Mouse (Mus musculus) cerebellum, adult 18-20 months (tissue): ENCODE measurements around the gene Alyref.

ENCODE experiments used
- DNase-seq, 2 experiments: peaks; one replicate each; pipeline ENCODE4 v3.0.0; 2021

Gene Alyref

DNA sequence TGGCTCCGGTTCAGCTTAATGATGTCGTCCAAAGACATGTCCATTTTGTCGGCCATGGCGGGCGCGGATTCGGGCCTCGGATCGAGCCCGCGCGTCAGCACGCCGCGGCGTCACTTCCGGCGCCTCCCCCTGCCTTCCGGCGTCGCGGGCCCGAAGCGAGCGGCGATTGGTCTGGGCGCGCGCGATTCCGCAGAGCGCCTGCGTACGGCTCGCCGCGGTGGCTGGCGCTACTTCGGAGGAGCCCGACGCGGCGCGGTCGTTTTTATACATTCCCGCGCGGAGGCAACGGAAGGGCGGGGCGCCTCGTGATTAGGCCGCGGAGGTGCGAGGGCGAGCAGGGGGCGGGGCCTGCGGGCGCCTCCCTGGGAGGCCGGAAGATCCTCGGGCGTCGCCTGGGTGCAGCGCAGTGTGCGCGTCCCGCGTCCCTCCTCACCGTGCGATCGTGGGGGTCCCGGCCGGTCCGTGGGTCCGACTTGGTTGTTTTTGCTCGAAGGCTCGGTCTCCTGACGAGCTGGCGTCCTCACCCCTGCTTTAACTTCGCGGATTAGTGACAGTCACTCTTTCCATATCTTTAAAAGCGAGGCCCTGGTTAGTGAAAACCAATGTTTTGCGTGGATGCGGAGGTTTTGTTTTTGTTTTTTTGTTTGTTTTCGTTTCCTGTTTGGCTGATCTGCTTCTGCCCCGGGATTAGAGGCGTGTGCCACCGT lies at the start of gene Alyref, which contains the start of gene Anapc11:
TSS of gene Alyref (minus strand) at position 83 of the 707 bp plus-strand sequence.
TSS of gene Anapc11 (plus strand) at position 139 of the 707 bp plus-strand sequence.
- peak; percentile 92 to 97 for DNase-seq

DNA sequence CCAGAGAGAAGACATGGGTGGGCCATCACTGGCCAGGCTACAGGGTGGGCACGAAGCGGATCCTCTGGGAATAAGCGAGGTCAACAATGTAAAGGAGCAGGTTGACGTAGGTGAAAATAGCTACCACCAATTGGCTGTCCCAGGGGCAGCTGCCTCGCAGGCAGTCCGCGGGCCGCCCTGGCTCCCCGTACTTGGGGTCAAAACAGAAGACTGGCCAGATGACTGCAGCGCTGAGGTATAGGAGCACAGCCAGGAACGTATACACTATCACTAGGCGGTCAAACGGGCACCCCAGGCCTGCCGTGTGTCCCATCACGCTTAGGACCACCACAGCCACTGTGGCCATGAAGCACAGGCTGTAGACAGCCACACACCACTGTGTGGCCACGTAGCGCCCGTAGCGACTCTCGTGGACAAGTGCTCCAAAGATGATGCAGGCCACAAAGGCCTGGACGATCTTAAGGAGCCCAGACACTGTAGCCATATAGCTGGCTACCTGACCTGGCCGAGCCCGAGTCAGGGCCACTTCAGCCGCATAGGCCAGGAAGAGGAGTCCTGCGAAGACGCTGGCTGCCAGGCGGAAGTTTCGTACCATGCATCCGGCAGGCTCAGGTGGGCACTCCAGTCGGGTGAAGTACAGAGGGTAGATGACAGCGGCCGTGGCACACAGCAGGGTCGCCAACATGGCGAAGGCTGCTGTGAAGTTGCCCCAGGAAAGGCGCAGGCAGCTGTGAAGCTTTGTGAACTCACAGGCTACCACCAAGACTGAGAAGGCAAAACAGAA lies 49.1 kb upstream of the Alyref start:
- peak in 1 of 2 experiments; percentile 26 for DNase-seq

DNA sequence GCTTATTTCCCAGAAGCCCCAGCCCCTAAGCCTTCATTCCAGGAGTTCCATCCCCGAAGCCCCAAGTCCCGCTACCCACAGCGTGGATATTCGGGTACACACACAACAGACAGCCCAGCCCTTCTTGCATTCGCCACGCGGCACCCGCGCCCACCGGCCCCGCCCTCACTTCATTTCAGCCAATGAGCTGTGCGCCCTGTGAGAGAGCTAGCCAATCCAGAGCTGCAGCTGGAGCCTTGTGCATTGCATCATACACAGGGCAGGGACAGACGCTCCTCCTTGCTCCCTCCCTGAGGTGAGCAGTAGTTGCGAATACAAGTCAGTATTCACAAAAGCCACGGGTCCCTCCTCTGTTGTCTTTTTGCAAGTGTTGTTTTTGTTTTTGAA lies 45.4 kb upstream of the Alyref start, which contains the start of gene Pycr1:
TSS of gene Pycr1 (minus strand) at position 169 of the 387 bp plus-strand sequence.
- peak; percentile 92 to 97 for DNase-seq

DNA sequence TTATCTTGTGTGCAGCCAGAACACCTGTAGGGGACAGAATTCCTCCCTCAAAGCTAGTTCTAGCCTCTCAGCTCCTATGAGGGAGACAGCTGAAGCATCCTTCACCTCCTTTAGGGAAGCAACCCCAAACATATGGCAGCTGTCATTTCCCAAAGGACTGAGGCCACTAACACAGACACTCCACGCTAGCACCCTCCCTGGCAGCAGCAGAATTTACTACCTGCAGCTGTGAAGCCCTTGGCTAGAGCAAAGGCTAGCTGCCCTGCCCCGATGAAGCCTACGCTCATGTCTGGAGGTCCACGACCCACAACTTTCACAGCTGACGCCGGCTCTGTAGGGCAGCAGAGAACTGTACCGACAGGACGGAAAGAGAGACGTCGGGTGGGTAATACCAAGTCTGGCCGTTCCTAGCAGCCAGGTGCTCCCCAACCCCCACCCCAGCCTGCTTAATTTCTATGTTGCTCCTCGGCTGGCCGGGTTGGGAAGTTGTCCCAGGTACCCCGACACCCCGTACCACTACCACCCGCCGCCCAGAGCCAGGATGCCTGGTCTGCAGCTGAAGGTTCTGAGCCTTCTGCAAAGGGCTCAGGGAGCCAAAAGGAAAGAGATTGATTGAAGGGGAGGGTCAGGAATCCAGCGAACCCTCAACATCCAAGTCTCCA lies 44.9 kb upstream of the Alyref start:
- DNase-seq = peak in 1 of 2 experiments; percentile 31

DNA sequence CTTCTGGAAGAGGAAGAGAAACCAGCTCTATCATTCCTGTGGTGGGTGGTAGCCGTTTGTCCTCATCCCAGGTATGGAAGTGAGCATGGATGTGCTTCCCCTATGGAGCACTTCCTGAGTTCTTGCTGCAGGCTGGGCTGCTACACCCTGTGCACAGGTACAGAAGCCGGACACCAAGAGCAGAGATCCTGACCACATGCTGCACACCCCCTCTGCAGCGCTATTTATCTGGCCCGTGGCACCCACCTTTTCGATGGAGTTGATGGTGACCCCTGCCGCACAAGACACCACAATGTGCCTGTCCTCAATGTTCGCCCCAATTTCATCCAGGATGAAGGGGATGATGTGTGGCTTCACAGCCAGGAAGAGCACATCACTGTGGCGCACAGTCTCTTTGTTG lies 43.7 kb upstream of the Alyref start:
- DNase-seq = no peak

DNA sequence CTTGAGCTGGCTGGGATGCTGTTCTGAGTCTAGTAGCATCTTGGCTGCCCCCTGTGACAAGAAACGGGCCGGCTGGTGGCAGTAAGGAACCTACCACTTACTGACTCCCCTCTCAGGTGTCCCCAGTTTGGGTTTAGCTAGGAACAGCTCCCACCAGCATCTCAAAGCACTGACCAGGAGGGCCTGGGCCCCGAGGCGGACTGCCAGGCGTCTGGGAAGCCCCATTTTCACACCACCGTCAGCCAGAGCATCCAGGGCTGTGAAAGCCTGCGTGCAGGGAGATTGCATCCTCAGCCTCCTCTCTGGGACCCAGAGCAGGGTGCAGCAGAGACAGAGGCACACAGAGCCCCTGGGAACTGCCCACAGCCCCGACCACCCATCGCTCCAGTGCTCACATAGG lies 43.1 kb upstream of the Alyref start:
- DNase-seq = no peak

DNA sequence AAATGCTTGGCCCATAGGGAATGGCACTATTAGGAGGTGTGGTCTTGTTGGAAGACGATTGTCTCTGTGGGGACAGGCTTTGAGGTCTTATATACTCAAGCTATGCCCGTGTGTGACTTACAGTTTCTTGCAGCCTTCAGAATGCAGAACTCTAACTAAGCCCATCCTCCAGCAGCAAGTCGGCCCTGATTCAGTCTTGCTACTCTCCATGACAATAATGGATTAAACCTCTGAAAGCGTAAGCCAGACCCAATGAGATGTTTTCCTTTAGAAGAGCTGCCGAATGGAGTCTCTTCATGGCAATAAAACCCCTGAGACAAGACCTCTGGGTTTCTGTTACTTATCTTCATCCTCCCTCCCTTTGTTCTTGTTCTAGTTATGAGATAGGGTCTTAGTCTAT lies 36.6 kb upstream of the Alyref start:
- no peak for DNase-seq

DNA sequence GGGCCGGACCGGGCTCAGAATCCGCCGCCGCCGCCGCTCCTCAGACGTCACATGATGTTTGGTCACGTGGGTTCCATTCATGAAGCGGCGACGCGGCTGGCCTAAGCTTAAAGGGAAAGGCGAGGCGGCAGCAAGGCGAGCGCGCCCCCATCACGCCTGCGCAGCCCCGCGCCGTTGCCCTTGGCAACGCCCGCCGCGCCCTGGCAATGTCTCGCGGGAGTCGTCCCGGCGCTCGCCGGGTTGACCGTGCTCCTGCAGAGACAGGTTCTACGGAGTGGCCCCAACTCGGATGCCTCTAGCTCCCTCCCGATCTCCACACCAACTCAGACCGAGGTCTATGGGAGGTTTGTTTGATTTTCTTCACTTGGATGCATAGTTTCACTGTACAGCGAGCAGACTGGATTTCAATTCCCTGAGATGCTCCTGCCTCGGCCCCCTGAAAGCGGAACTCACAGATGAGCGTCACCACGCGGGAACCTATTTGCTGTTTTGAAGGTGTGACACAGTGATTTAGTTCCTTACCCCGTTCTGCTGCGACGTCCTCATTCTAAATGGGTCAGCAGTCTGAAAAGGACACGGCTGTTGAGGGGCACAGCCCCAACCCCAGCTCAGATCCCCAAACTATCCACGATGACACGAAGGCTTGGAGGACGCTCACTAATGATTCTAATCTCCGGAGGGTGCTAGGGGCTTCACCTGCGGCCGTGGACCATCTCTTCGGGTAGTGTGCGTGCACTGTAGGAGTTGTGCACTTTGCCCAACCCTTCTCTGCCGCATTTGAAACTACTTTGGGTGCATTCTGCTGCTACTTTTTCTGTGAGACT lies 35.6 kb upstream of the Alyref start, which contains the start of gene Mafg:
TSS of gene Mafg (minus strand) at position 81 of the 824 bp plus-strand sequence.
- DNase-seq = peak; percentile 94 to 95

DNA sequence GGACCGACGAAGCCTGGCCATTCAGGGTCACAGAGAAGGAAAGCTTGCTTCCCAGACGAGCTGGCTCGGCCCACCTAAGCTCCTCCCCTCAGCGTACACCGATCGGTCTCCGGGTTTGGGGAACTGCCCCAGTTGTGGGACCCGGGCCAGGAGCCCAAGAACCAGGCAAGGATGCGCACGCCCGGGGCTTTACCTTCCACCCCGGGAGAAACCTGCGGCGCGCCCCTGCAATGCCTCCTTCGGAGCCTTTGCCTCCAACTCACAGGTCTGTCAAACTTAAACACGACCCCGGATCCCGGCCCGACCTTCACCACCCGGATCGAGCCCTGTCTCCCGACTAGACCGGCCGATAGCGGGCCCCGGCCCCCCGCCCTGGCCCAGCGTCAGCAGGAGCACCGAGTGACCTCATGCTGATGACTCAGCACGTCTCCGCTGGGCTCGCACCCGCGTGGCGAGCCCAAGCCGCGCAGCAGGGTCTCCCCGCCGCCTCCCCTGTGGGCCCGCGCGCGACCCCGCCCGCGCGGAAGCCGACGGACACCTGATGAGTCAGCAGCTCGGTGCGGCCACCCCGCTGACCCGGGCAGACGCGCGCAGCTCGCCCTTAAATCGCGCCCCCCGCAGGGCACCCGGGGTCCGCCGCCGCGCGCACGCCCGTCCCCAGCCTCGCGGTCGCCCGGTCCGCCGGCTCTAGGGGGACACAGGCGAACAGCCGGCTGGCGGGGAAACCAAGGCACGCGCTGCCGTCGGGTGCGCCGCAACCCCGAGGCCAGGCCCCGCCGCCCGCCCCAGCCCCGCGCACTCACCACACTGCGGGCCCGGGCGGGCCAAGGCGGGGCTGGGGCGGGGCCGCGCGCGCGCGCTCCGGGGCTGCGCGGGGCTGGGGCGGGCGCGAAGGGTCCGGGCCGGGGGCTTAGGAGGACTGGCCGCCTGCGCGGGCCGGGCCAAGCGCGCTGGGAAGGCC lies 34.7 kb upstream of the Alyref start:
- DNase-seq = peak; percentile 68 to 73

DNA sequence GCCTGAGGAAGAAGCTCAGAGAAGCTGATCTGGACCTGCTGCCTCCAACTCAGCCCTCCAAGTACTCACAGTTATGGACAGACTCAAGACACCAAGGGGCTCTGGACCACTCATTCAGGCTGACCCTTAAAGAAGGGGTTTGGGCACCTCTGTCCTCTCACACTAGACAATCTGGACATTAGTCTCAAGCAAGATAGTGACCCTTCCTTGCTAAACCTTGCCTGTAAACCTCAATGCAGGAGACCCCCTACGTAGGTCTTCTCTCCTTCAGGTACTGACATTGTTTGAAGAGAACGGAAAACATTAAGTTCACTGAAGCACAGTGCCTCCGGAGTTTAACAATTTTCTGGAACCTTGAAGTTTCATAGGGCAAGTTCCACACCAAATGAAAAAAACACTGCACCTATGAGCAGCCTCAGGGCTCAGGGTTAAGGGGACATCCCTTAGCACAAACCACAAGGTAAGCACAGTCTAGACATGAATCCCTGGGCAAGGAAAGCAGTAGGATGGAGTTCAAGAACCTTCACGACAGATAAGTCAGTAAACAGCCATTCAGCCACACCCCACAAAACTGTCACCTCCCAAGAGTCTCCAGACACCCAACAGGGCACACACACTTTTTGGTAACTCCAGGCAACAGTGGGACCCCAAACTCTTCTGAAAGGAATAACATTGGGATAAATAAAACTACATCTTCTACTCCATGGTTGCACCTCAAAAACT lies 33.7 kb upstream of the Alyref start:
- DNase-seq = no peak

DNA sequence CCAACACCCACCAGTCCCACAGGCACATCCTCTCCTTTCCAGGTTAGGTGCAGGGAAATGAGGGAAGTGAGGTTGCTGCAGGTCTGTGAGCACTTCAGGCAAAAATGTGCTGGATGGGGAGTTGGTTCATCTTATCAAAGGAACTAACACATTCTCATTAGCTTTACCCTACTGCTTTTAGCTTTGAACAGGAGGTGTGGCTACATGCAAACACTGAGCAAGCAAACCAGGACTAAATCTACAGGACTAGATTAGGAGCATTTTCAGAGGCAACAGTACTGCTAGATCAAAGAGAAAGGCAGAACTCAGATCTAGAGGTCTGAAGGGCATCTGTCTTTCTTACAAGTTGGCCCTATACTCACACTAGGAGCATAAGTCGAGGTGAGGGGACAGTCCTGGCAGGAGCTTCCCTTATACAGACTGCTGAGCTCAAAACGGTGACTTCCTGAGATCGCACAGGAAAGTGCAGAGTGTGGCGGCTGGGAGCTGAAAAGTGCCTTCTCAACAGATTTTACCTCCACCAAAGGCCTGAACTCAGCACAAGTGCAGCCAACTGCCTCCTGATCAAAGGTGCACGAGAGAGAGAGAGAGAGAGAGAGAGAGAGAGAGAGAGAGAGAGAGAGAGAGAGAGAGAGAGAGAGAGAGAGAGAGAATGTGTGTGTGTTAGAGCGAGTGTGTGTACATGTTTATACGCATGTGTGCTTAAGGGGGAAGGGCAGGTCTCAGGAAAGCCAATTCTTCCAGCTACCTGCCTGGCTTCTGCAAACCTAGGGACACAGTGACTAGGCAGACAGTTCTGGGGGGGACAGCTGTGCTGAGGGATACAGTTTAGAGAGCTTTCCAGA lies 32.9 kb upstream of the Alyref start:
- DNase-seq = no peak

DNA sequence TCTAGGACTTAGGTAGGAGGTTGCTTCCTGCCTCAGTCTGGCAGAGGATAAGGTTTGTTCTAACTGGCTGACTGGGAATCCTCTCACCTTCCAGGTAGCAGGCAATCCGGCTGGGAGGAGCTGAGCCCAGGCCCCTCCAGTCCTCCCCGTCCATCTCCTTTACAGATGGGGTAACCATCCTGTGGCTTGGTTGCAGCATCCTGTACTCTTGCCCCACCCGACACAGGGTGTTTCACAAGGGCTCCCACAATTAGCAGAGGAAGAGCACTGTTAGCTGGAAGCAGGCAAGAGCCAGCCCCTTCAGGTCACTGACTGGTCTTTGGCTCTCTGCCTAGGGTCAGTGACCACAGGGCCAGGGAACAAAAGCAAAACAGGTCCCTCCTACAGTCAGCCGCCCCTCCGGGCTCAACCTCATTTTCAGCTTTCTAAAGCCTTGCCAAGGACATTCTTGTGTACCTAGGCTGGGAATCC lies 32.3 kb upstream of the Alyref start:
- DNase-seq = no peak

DNA sequence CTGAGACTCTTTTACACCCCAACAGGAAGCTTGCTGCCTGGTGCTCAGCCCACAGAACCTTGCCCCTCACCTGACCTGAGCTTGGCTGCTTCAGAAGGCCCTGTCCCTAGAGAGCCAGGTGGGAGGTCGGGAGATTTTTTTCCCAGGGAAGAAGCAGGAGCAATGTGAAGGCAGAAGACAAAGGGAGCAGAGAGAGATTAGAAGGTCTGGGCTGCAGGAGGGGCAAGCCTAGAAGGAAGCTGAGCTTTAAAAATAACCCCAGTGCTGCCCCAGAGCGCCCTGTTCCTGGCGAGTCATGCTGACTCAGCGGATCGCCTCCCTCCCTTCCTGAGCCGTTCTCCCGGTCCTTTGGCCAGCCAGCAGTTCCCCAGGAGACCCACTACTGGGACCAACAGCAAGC lies 31.7 kb upstream of the Alyref start:
- DNase-seq = peak in 1 of 2 experiments; percentile 32

DNA sequence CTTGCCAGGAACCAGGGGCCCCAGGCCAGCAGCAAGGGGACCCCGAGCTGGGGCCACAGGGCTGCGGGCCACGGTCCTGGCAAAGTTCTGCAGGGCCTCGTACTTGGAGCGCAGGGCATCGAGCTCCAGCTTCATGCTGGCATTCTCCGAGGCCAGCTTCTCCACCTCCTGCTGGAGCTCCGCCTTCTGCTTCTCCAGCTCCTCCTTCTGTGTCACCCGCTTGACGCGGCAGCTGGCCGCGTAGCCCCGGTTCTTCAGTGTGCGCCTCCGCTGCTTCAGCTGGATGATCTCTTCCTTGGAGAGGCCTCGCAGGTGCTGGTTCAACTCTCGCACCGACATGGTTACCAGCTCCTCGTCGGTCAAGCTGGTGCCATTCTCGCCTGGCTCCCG lies 31.2 kb upstream of the Alyref start:
- peak in 1 of 2 experiments; percentile 25 for DNase-seq

DNA sequence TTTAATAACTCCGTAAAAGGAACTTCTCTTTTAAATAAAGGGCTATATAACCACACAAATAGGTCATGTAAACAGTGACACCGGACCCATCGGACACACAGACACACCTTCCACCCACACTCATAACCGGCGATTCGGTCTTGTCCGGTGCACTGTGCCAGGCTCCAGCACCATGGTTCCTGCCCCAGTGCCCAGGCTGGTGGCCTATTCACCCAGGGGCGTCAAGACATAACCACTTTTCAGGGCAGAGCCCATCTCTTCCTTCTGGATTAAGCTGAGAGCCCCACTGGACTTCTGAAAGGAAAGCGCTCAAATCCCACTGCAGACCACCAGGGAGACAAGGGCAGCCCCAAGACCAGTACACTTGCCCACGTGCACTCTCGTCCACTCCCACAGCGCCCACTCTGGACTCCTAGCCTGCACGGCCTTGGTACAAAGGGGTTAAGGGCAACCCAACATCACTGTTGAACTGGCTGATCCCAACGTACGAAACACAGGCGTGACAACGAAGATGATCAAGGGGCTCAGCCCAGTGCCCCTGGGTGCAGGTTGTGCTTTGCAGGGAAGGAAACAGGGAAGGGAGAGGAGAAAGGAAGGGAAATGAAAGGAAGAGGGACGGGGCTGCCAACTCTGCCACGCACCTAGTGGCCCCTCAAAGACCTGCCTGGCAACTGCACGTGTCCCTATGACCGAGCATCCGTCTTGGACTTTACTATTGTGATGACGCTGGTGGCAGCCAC lies 30.6 kb upstream of the Alyref start:
- DNase-seq = no peak

DNA sequence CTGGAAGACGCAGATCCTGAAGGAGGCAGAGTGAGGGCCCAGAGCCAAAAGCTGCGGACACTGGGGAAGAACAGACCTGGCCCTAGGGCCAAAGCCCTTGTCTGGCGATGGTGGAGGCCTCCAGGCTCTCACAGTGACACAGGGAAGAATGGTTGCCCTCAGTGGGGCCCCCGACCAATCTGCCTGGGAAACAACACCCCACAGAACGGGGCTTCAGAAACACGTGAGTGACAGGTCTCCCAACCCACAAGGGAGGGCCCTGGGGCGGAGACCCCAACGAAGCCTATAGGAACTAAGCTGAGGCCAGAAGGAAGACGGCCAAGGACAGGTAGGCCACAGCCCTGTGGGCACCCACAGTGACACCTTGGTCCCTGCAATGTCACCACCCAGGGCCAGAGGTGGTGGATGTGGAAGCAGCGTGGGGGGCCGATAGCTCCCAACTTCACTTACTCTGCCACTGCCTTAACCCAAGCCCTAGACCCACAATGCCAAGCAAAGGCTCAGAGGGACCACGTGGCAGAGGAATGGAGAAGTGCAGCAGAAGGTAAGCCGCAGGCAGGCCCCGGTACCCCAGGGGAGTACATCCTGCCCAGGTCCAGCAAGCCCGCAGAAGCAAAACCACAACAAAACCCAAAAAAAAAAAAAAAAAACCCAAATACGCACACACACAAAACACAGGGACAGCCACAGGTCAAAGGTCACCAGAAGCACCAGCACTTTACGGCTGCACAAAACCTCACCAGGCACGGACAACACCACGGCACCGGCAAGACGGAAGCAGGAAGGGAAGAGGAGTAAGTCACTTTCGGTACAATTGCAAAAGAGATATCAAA lies 29.5 kb upstream of the Alyref start:
- peak in 1 of 2 experiments; percentile 19 for DNase-seq

DNA sequence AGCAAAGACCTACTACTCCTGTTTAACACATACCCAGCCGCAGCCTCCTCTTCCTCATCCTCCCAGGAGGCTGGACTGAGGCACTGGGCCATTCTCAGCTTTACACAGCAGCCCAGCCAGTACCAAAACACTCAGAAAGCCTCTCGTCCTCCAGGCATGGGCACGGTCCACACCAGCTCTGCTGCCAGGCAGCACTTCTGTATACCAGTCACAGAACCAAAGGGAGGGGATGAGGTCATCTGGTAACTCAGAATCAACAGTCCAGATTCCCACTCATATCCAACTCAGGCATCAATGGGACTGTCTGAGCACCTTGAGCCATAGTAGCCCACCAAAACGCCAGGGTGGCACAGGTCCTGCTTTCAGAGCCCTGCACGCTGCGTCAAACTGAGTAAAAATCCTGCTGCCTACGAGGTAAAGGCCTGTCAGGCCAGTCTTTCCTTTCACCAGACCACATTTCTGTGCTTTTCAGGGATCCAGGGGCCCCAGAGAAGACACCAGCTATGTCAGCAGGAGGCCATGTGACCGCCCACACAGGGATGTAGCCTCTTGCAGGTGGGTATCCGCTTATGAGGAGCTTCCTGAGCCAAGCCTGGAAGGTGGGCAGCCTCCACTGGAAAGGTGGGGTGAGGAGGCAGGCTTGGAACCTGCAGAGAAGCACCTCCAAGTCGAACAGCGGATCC lies 28.8 kb upstream of the Alyref start:
- no peak for DNase-seq
